Mouse (Mus musculus): ENCODE measurements at regions not wholly inside any gene's neighbourhood (a gene's known extent, or its start where the extent isn't known, plus 50 kb on each side); places are given as distances from the start of the nearest gene placed in this dataset.

DNA sequence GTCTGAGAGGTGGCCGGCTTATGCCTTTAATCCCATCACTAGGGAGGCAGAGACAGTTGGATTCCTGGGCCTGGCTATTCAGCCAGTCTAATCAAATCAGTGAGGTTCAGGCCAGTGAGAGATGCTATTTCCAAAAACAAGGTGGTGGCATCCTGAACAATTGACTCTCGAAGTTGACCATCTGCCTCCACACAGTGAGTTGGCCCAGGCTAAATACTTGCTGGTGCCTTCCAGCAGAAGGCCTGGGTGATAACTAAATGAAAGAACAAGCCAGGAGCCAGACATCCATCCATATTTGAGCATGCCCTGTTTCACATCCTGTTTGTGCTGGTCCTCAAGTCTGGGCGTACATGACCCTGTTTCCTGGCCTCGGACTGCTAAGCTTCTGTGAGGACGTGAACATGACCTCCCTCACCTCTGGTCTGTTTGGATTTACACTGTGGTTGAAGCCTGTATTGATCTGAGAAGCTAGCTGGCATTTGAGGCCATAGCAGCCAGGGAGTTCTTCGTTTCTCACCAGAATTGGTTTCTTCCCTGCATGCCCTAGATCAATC is 222.5 kb downstream of the Gadd45g start:
- H3K4me1 ChIP-seq (ENCODE audit: control insufficient read depth, insufficient read depth, low read length), result no peaks in the 10 kb centered on the region
- H3K9ac ChIP-seq (ENCODE audit: low read depth, low read length, severe bottlenecking), result no peak overlapping the region
- H3K27me3 ChIP-seq (ENCODE audit: control insufficient read depth, insufficient read depth, low read length), result no peaks in the 10 kb centered on the region
- H3K9me3 ChIP-seq (ENCODE audit: control insufficient read depth, low read length), result no peaks in the 10 kb centered on the region
- no peak overlapping the region for H3K4me2 ChIP-seq (replicated peaks; ENCODE audit: low read depth, low read length, severe bottlenecking)
- WGBS, result 83% methylated on average over 6 of the region's 6 CpGs
- TF ChIP-seq POLR2A (IDR thresholded peaks at IDR 0.05; ENCODE audit: borderline replicate concordance, extremely low read depth, insufficient read depth, insufficient read length), result no peak
- ATAC-seq (ENCODE audit: low FRiP score, low read depth) (no peak), DNase-seq (ENCODE audit: low spot score) (no peak)
- H3K27ac ChIP-seq (replicated peaks; ENCODE audit: low read depth, low read length), result no peak overlapping the region
- no peak overlapping the region for H3K4me3 ChIP-seq (replicated peaks; ENCODE audit: low read length)
- H3K36me3 ChIP-seq (ENCODE audit: control insufficient read depth, insufficient read depth, low read length), result no peaks in the 10 kb centered on the region

DNA sequence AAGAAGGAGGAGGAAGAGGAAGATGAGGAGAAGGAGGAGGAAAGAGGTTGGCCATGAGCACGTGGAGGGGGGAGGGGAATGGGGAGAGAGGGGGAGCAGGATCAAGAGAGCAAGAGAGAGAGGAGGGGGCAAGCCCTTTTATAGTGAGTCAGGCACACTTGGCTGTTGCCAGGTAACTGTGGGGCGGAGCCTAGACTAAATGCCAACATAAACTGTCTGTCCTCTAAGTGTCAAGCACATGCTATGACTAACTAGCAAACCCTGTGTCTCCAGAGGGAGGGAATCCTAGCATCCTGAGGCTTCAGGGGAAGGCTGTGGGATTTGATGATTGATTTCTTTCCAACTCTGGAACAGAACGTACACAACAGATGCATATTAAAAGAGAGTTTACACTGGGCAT is 223.2 kb downstream of the Gadd45g start:
- ATAC-seq (ENCODE audit: low FRiP score, low read depth) (no peak), DNase-seq (ENCODE audit: low spot score) (no peak)
- WGBS, result 66% methylated on average over 3 of the region's 3 CpGs
- H3K9ac ChIP-seq (ENCODE audit: low read depth, low read length, severe bottlenecking), result no peak overlapping the region
- no peaks in the 10 kb centered on the region for H3K9me3 ChIP-seq (ENCODE audit: control insufficient read depth, low read length)
- no peaks in the 10 kb centered on the region for H3K36me3 ChIP-seq (ENCODE audit: control insufficient read depth, insufficient read depth, low read length)
- no peak overlapping the region for H3K4me2 ChIP-seq (replicated peaks; ENCODE audit: low read depth, low read length, severe bottlenecking)
- H3K4me3 ChIP-seq (replicated peaks; ENCODE audit: low read length), result no peak overlapping the region
- no peak for TF ChIP-seq POLR2A (IDR thresholded peaks at IDR 0.05; ENCODE audit: borderline replicate concordance, extremely low read depth, insufficient read depth, insufficient read length)
- no peaks in the 10 kb centered on the region for H3K27me3 ChIP-seq (ENCODE audit: control insufficient read depth, insufficient read depth, low read length)
- no peak overlapping the region for H3K27ac ChIP-seq (replicated peaks; ENCODE audit: low read depth, low read length)
- H3K4me1 ChIP-seq (ENCODE audit: control insufficient read depth, insufficient read depth, low read length), result no peaks in the 10 kb centered on the region

DNA sequence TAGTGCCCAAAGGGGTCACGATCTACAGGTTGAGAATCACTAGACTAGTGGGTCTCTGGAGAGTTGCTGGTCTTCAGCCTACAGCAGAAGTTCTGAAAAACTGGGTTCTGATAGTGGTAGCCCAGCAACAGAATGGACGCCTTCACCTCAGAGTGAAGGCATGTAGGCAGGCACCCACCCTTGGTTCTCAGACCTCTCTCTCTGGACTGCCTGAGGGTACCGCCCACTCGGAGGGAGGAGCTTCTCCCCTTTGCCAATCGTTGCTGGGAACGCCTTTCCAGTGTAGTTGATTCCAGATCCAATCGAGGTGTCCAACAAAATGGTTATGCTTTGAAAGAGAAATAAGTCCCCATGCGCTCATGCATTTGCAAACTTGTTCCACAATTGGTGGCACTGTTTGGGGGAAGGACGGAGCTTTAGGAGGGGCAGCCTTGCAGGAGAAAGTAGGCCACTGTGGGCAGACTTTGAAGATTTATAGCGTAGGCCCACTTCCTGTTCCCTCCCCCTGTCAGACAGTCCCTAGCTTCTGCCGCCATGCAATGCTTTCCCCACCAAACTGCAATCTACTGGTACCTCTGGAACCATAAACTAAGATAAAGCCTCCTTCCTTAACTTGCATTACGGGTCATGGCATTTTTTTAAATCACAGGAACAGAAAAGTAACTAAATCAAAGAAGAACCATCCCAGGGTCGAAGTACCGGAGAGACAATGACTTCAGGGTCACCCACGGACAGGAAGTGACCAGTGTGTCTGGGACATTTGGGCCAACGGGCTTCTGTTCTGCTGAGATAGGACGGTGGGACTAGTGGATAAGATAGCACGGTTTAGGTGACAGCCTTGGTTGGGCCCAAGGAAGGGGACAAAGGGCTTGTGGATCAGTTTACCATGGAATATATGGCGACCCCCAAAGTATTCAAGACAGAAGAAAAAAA is 224.5 kb downstream of the Gadd45g start:
- DNase-seq (ENCODE audit: low spot score) (no peak), ATAC-seq (ENCODE audit: low FRiP score, low read depth) (no peak)
- WGBS, result 82% methylated on average over 19 of the region's 19 CpGs
- Histone ChIP-seq H3K27me3 (ENCODE audit: control insufficient read depth, insufficient read depth, low read length) (no peaks in the 10 kb centered on the region), H3K9ac (ENCODE audit: low read depth, low read length, severe bottlenecking) (no peak overlapping the region), H3K4me2 (replicated peaks; ENCODE audit: low read depth, low read length, severe bottlenecking) (no peak overlapping the region), H3K4me1 (ENCODE audit: control insufficient read depth, insufficient read depth, low read length) (no peaks in the 10 kb centered on the region), H3K36me3 (ENCODE audit: control insufficient read depth, insufficient read depth, low read length) (no peaks in the 10 kb centered on the region), H3K9me3 (ENCODE audit: control insufficient read depth, low read length) (no peaks in the 10 kb centered on the region), H3K4me3 (replicated peaks; ENCODE audit: low read length) (no peak overlapping the region), H3K27ac (replicated peaks; ENCODE audit: low read depth, low read length) (no peak overlapping the region)
- no peak for TF ChIP-seq POLR2A (IDR thresholded peaks at IDR 0.05; ENCODE audit: borderline replicate concordance, extremely low read depth, insufficient read depth, insufficient read length)

DNA sequence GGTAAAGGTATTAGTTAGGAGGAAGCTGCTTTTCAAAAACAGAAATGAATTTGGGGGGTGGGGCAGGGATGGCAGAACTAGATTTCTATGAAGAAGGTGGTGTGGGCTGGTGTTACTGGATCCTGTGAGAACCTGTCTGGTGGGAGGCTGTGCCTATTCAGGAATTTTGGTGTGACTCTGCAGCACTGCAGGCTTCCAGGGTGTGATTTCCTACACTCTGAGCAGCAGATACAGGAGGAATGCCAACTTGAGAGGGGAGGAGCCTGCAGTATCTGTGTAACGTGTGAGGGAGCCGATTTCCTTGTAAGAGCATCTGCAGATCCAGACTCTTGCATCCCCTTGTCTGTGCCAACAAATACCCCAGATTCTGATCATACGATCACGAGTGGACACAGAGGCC is 231.1 kb downstream of the Gadd45g start:
- ATAC-seq (ENCODE audit: low FRiP score, low read depth), result no peak
- Histone ChIP-seq H3K4me3 (replicated peaks; ENCODE audit: low read length) (no peak overlapping the region), H3K4me2 (replicated peaks; ENCODE audit: low read depth, low read length, severe bottlenecking) (no peak overlapping the region), H3K4me1 (ENCODE audit: control insufficient read depth, insufficient read depth, low read length) (peaks cover 17% of the 10 kb centered on the region; the same call in 1 of the 2 replicates), H3K9ac (ENCODE audit: low read depth, low read length, severe bottlenecking) (no peak overlapping the region), H3K27me3 (ENCODE audit: control insufficient read depth, insufficient read depth, low read length) (no peaks in the 10 kb centered on the region), H3K36me3 (ENCODE audit: control insufficient read depth, insufficient read depth, low read length) (no peaks in the 10 kb centered on the region), H3K27ac (replicated peaks; ENCODE audit: low read depth, low read length) (no peak overlapping the region), H3K9me3 (ENCODE audit: control insufficient read depth, low read length) (no peaks in the 10 kb centered on the region)
- no peak for TF ChIP-seq POLR2A (IDR thresholded peaks at IDR 0.05; ENCODE audit: borderline replicate concordance, extremely low read depth, insufficient read depth, insufficient read length)
- WGBS, result 60% methylated on average over 4 of the region's 4 CpGs
- DNase-seq (ENCODE audit: low spot score), result no peak

DNA sequence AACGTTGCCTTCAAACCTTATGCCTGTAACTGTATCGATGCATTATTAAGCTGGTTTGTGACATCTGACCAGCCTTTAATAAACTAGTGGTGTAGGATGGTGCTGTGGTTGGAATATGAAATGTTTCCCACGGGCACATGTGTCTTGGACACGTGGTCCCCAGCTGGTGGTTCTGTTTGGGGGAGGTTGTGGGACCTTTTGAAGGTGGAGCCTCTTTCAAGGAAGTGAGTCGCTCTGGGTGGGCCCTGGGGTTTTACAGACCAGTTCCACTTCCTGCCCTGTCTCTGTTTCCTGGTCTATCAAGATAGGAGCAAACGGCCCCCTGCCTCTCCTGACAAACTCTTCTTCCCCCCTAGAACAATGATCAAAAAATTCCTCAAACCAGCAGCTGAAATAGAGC is 232.1 kb downstream of the Gadd45g start:
- 56% methylated on average over 6 of the region's 6 CpGs for WGBS
- Histone ChIP-seq H3K27ac (replicated peaks; ENCODE audit: low read depth, low read length) (no peak overlapping the region), H3K9me3 (ENCODE audit: control insufficient read depth, low read length) (no peaks in the 10 kb centered on the region), H3K9ac (ENCODE audit: low read depth, low read length, severe bottlenecking) (no peak overlapping the region), H3K4me1 (ENCODE audit: control insufficient read depth, insufficient read depth, low read length) (peaks cover 17% of the 10 kb centered on the region), H3K4me3 (replicated peaks; ENCODE audit: low read length) (no peak overlapping the region), H3K27me3 (ENCODE audit: control insufficient read depth, insufficient read depth, low read length) (no peaks in the 10 kb centered on the region), H3K4me2 (replicated peaks; ENCODE audit: low read depth, low read length, severe bottlenecking) (no peak overlapping the region), H3K36me3 (ENCODE audit: control insufficient read depth, insufficient read depth, low read length) (no peaks in the 10 kb centered on the region)
- DNase-seq (ENCODE audit: low spot score) (no peak), ATAC-seq (ENCODE audit: low FRiP score, low read depth) (no peak)
- no peak for TF ChIP-seq POLR2A (IDR thresholded peaks at IDR 0.05; ENCODE audit: borderline replicate concordance, extremely low read depth, insufficient read depth, insufficient read length)

Data from limb, embryonic 14.5 days (tissue).